Mouse (Mus musculus): Measurements from ENCODE around the gene Etl4. TPM values are rescaled to one million over a fixed set of nuclear protein-coding genes. Genes with fewer than 3 reads are reported as not detected.

Etl4 gene
- total and polyA plus RNA-seq, 2 experiments from 2014 or later, result 6.4 to 14.8 TPM

GRCm38 (mm10) chr2:20493806-20494205, 584.2 kb downstream of the Etl4 start:
- Histone ChIP-seq H3K36me3 (ENCODE audit: insufficient read depth, low read length) (no peaks in the 10 kb centered on the region), H3K4me3 (ENCODE audit: low read length) (no peak overlapping the region), H3K9ac (replicated peaks; ENCODE audit: low read length) (no peak overlapping the region), H3K4me2 (ENCODE audit: low read depth, low read length) (no peak overlapping the region), H3K27ac (no peak overlapping the region), H3K4me1 (ENCODE audit: insufficient read depth, low read length) (no peaks in the 10 kb centered on the region), H3K9me3 (ENCODE audit: low read length) (no peaks in the 10 kb centered on the region), H3K27me3 (ENCODE audit: insufficient read depth, low read length) (no peaks in the 10 kb centered on the region)
- no peak for DNase-seq (ENCODE audit: low spot score)
- ATAC-seq, result no peak
- WGBS, result 65% methylated on average over 2 of the region's 2 CpGs
- TF ChIP-seq CTCF (IDR thresholded peaks at IDR 0.05; ENCODE audit: low read depth), result no peak

- Histone ChIP-seq H3K4me3 (ENCODE audit: low read length) (no peak overlapping the region), H3K27ac (no peak overlapping the region), H3K27me3 (ENCODE audit: insufficient read depth, low read length) (no peaks in the 10 kb centered on the region), H3K4me1 (ENCODE audit: insufficient read depth, low read length) (no peaks in the 10 kb centered on the region), H3K9ac (replicated peaks; ENCODE audit: low read length) (no peak overlapping the region), H3K9me3 (ENCODE audit: low read length) (no peaks in the 10 kb centered on the region), H3K4me2 (ENCODE audit: low read depth, low read length) (no peak overlapping the region), H3K36me3 (ENCODE audit: insufficient read depth, low read length) (no peaks in the 10 kb centered on the region)
- ATAC-seq, result 0 out of 2 replicates have a peak, but pooled peaks have one; percentile 59
- peak; percentile 90 for TF ChIP-seq CTCF (IDR thresholded peaks at IDR 0.05; ENCODE audit: low read depth)
- 9% methylated on average over 3 of the region's 3 CpGs for WGBS
- DNase-seq (ENCODE audit: low spot score), result peak; percentile 81
Measured at GRCm38 (mm10) chr2:20494666-20495065, 585.1 kb downstream of the Etl4 start.

DNA sequence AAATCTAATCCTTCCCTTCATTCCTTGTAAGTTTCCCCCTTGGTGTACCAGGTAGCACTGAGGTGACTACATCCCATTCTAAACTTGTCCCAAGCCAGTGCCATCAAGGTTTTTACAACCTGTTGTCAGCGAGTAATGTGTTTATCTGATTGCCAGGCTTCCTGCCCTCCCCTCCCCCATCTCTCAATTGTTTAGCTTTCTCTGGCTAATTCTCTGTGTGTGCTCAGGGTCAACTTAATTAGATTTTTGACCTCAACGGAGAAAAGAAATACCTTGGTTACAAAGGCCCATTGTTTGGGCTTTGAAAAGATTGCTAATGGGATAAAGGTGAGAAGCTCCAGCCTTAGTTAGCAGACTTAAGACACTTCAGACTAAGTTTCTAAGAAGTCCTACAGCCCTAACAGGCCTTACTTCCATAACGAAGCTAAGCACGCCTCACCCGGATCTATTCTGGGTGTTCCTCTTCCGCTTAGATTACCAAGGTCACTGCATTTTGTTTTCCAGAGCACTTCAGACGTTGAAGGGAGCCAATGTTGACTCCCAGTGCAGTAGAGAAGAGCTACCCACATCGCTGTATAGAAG, 586.7 kb downstream of the Etl4 start:
- TF ChIP-seq CTCF (IDR thresholded peaks at IDR 0.05; ENCODE audit: low read depth), result no peak
- no peak overlapping the region for H3K4me2 ChIP-seq (ENCODE audit: low read depth, low read length)
- H3K9ac ChIP-seq (replicated peaks; ENCODE audit: low read length), result no peak overlapping the region
- no peaks in the 10 kb centered on the region for H3K9me3 ChIP-seq (ENCODE audit: low read length)
- H3K27me3 ChIP-seq (ENCODE audit: insufficient read depth, low read length), result no peaks in the 10 kb centered on the region
- ATAC-seq (no peak), DNase-seq (ENCODE audit: low spot score) (no peak)
- no peak overlapping the region for H3K27ac ChIP-seq
- no peaks in the 10 kb centered on the region for H3K4me1 ChIP-seq (ENCODE audit: insufficient read depth, low read length)
- no peak overlapping the region for H3K4me3 ChIP-seq (ENCODE audit: low read length)
- WGBS, result 47% methylated on average over 8 of the region's 8 CpGs
- no peaks in the 10 kb centered on the region for H3K36me3 ChIP-seq (ENCODE audit: insufficient read depth, low read length)

DNA sequence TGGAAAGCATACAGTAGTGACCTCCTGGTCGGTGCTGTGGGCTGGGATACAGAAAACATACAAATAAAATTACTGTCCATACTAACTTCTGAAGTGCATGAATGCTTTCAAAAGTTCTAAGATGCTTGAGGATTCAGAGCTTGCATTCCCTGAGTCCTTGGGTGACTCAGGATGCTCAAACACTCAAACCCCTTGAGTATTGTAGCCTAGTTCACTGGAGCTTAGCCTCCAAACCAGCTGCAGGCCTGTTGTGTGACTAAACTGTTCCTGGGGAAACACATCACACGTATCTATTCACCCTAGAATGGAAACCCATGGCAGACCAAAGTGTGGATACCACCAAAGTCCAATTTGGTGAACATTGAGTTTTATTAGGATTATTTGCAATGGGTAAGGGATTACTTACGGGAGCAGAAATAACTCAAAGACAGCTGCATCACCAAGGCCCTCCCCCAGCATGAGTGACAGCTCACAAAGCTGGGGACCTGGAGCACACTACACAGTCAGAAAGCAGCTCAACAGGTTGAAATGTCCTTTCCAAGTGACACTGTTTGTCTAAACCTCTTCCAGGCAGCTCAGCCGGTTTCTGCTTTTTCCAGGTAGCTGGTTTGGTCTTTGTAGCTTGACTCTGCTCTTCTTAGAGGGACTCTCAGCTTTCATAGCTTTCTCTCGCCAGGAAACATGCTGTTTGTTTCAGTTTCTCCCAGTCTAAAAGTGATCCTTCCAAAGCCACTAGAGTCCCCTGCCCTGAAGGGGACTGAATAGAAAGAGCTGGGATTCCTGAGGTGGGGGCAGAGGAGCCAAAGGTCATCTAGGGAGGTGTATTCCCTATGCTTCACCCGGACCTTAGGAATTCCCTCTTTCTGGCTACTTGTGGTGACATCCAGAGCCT, 598.5 kb downstream of the Etl4 start:
- no peaks in the 10 kb centered on the region for H3K4me1 ChIP-seq (ENCODE audit: insufficient read depth, low read length)
- DNase-seq (ENCODE audit: low spot score) (no peak), ATAC-seq (no peak)
- no peak overlapping the region for H3K4me3 ChIP-seq (ENCODE audit: low read length)
- no peak for TF ChIP-seq CTCF (IDR thresholded peaks at IDR 0.05; ENCODE audit: low read depth)
- no peak overlapping the region for H3K27ac ChIP-seq
- 62% methylated on average over 6 of the region's 6 CpGs for WGBS
- no peak overlapping the region for H3K9ac ChIP-seq (replicated peaks; ENCODE audit: low read length)
- no peaks in the 10 kb centered on the region for H3K27me3 ChIP-seq (ENCODE audit: insufficient read depth, low read length)
- H3K4me2 ChIP-seq (ENCODE audit: low read depth, low read length), result no peak overlapping the region
- no peaks in the 10 kb centered on the region for H3K9me3 ChIP-seq (ENCODE audit: low read length)
- H3K36me3 ChIP-seq (ENCODE audit: insufficient read depth, low read length), result no peaks in the 10 kb centered on the region

DNA sequence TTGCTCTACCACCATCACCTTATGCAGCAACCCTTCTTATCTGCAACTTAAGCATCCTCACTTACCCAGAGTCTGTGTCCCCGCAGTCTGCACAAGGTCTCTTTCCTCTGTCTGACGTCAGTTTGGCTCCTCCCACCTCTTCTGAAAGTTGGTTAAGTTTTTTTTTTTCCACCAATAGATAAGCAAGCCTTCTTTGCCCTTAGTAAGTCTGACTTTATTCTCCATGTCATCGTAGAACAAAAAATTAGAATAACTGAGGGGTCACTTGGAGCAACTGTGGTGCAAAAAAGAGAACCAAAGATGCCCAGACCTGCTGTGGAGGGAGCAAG, 599.1 kb downstream of the Etl4 start:
- 72% methylated on average over 3 of the region's 3 CpGs for WGBS

GRCm38 (mm10) chr2:20510061-20510460, 600.5 kb downstream of the Etl4 start:
- ATAC-seq (no peak), DNase-seq (ENCODE audit: low spot score) (no peak)
- H3K36me3 ChIP-seq (ENCODE audit: insufficient read depth, low read length), result no peaks in the 10 kb centered on the region
- TF ChIP-seq CTCF (IDR thresholded peaks at IDR 0.05; ENCODE audit: low read depth), result no peak
- H3K4me3 ChIP-seq (ENCODE audit: low read length), result no peak overlapping the region
- no peak overlapping the region for H3K9ac ChIP-seq (replicated peaks; ENCODE audit: low read length)
- no peaks in the 10 kb centered on the region for H3K27me3 ChIP-seq (ENCODE audit: insufficient read depth, low read length)
- no peak overlapping the region for H3K4me2 ChIP-seq (ENCODE audit: low read depth, low read length)
- no peak overlapping the region for H3K27ac ChIP-seq
- no peaks in the 10 kb centered on the region for H3K4me1 ChIP-seq (ENCODE audit: insufficient read depth, low read length)
- no peaks in the 10 kb centered on the region for H3K9me3 ChIP-seq (ENCODE audit: low read length)
- 67% methylated on average over 2 of the region's 2 CpGs for WGBS

More for the DNA sequence above, 599.1 kb downstream of the Etl4 start:
- Histone ChIP-seq H3K4me3 (ENCODE audit: low read length) (no peak overlapping the region), H3K9me3 (ENCODE audit: low read length) (no peaks in the 10 kb centered on the region), H3K27ac (no peak overlapping the region), H3K27me3 (ENCODE audit: insufficient read depth, low read length) (no peaks in the 10 kb centered on the region), H3K36me3 (ENCODE audit: insufficient read depth, low read length) (no peaks in the 10 kb centered on the region), H3K4me1 (ENCODE audit: insufficient read depth, low read length) (no peaks in the 10 kb centered on the region), H3K4me2 (ENCODE audit: low read depth, low read length) (no peak overlapping the region), H3K9ac (replicated peaks; ENCODE audit: low read length) (no peak overlapping the region)
- DNase-seq (ENCODE audit: low spot score) (no peak), ATAC-seq (no peak)
- TF ChIP-seq CTCF (IDR thresholded peaks at IDR 0.05; ENCODE audit: low read depth), result no peak
